11 mouse cellular contexts compared by ENCODE assay signal in the genomic region with DNA sequence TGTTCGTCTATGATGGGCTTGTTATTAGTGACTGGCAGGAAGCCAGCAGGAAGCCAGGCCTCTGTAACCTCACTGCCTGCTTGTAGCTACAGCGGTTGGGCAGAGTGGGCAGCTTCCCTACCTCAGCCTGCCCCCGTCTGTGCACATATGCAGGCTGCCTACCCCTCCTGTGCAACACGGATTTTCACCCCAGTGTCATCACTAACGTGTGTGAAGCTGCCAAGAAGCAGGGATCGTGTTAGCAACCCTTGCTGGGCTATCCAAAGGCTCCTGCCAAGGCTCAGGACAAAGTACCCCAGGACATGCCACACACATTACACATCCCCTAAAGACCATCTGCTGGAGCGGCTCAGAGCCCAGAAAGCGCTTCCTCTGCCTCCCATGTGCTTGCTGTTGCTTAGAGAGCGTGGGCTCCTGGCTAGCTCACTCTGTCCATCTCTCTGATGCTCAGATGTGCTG. TPM values are rescaled to one million over a fixed set of nuclear protein-coding genes. Genes with fewer than 3 reads are reported as not detected.
DNase-seq lines count a peak whose midpoint lies in the region; ATAC-seq lines count a peak whose summit lies in the region.
"Had no signal": no experiment of that assay in that cellular context is flagged by ENCODE, and none has a peak within 500 bp of the region (broad histone marks: within the 10 kb centered on the region; RNA-seq: fewer than 3 reads in every experiment).

No protein-coding gene starts in this region.

- DNase-seq in left cerebral cortex, adult 18-20 months (ENCODE audit: low spot score in 2 of 2), result peak; percentile 15 to 64
- no peak for DNase-seq in left cerebral cortex, adult 11 months (ENCODE audit: low spot score)
- peak; percentile 74 for DNase-seq in cerebellum, adult 11 months
- DNase-seq in frontal cortex, postnatal 10 days (ENCODE audit: low spot score in 2 of 2), result peak; percentile 19 to 20
- DNase-seq in left cerebral cortex, postnatal 4 days, result peak; percentile 80
- DNase-seq in heart, postnatal 4 days, result no peak
- no peak for DNase-seq in kidney, adult 9 months
- DNase-seq: heart, postnatal 14 days; kidney, postnatal 4 days; thymus, postnatal 14 days had no signal

- intact Hi-C loops in left cerebral cortex, postnatal 4 days (cut with DNase I), result no loop called here

- ATAC-seq in erythroid progenitor cell, adult 5-6 weeks (replicated peaks; ENCODE audit: low FRiP score, poor library complexity, severe bottlenecking), result no peak

RNA-seq across cellular contexts. Expression of gene Faim, which starts 13.7 kb away (rescaled TPM):
- 10 to 100 TPM; 34.3 to 41.1 TPM for total RNA-seq in left cerebral cortex, adult 18-20 months (2021)
- total RNA-seq in left cerebral cortex, postnatal 4 days (2021), result 10 to 100 TPM; 41.6 to 43.9 TPM
- 10 to 100 TPM; 12.5 to 14.2 TPM for total RNA-seq in heart, postnatal 4 days (2021)
- 4.2 and 7.2 TPM in 2 replicates for total RNA-seq in erythroid progenitor cell, adult 5-6 weeks (2015; ENCODE audit: low replicate concordance)
- 3.3 and 10.4 TPM in 2 replicates for total RNA-seq in erythroid progenitor cell, adult 5-6 weeks (2017; ENCODE audit: low replicate concordance)

RNA-seq across cellular contexts. Expression of gene Gm1123, which starts 35.6 kb away (rescaled TPM):
- not detected for total RNA-seq in left cerebral cortex, adult 18-20 months (2021)
- not detected for total RNA-seq in left cerebral cortex, postnatal 4 days (2021)
- total RNA-seq in heart, postnatal 4 days (2021), result not detected
- not detected in 2 replicates for total RNA-seq in erythroid progenitor cell, adult 5-6 weeks (2015; ENCODE audit: low replicate concordance)
- total RNA-seq in erythroid progenitor cell, adult 5-6 weeks (2017; ENCODE audit: low replicate concordance), result not detected in 2 replicates
- total RNA-seq: heart, postnatal 14 days had no signal

RNA-seq across cellular contexts. Expression of gene Foxl2, which starts 44.8 kb away (rescaled TPM):
- under 1 TPM; 0.82 to 0.95 TPM for total RNA-seq in left cerebral cortex, adult 18-20 months (2021)
- total RNA-seq in left cerebral cortex, postnatal 4 days (2021), result 1 to 10 TPM; 1.6 to 2.4 TPM
- total RNA-seq in heart, postnatal 4 days (2021), result not detected
- not detected in 2 replicates for total RNA-seq in erythroid progenitor cell, adult 5-6 weeks (2015; ENCODE audit: low replicate concordance)
- not detected in 2 replicates for total RNA-seq in erythroid progenitor cell, adult 5-6 weeks (2017; ENCODE audit: low replicate concordance)
- total RNA-seq: heart, postnatal 14 days had no signal

Comparison
In these comparisons a context has a peak if more than half of its experiments do, and no peak if none do; other contexts are left out.
1. DNase-seq: peak in left cerebral cortex, adult 18-20 months (2 of 2), cerebellum, adult 11 months (single experiment), frontal cortex, postnatal 10 days (2 of 2) and left cerebral cortex, postnatal 4 days (single experiment); none in left cerebral cortex, adult 11 months (single experiment), heart, postnatal 4 days (single experiment) and kidney, adult 9 months (single experiment).